Mouse (Mus musculus): ENCODE data around the gene Nr5a1.

DNA sequence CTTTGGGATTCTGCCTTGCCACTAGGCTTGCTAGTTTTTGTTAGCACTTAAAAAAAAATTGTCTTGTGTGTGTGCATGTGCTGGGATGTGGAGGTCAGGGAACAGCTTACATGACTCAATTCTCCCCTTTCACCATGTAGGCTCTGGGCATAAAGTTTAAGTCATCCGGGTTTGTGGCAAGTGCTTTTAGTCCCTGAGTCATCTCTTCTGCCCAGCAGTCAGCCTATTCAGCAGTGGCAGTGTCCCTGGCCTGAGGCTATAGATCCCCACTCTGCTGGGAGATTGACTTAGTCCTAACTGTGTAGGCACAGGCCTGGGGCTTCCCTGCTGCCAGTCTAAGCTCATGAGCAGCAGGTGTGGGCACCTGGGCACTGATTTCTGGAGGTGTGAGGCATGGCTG lies 24.5 kb downstream of the Nr5a1 start:
- no peak for TF ChIP-seq POLR2A (IDR thresholded peaks at IDR 0.05; ENCODE audit: insufficient read depth, low read depth, low read length)
- no peak for TF ChIP-seq CTCF (IDR thresholded peaks at IDR 0.05; ENCODE audit: insufficient read depth, low read depth, low read length)

All from olfactory bulb, adult 2 months (tissue).